9 mouse cellular contexts compared by ENCODE assay signal in genomic region chr9:103174771-103175519, GRCm38 (mm10). TPM values are rescaled to one million over a fixed set of nuclear protein-coding genes. Genes with fewer than 3 reads are reported as not detected.
DNase-seq lines count a peak whose midpoint lies in the region; ATAC-seq and TF ChIP-seq lines count a peak whose summit lies in the region.
"Had no signal": no experiment of that assay in that cellular context is flagged by ENCODE, and none has a peak within 500 bp of the region (broad histone marks: within the 10 kb centered on the region; RNA-seq: fewer than 3 reads in every experiment).

No protein-coding gene starts in this region.

- H3K4me3 ChIP-seq in kidney, adult 2 months (ENCODE audit: insufficient read depth, low read depth, low read length): no peak overlapping the region
- H3K4me3 ChIP-seq: myocyte had no signal

- TF ChIP-seq POLR2A in kidney, adult 2 months (IDR thresholded peaks at IDR 0.05; ENCODE audit: low read depth, low read length): no peak

- H3K27me3 ChIP-seq in kidney, adult 2 months (replicated peaks; ENCODE audit: control insufficient read depth, insufficient read depth, low read length): no peaks in the 10 kb centered on the region

- H3K27ac ChIP-seq in kidney, adult 2 months (ENCODE audit: insufficient read depth, low read depth, low read length): no peak overlapping the region

- peak; percentile 27 to 76 for DNase-seq in adrenal gland, adult (ENCODE audit: inconsistent age in 2 of 2, low spot score in 1 of 2)
- no peak for DNase-seq in adrenal gland, adult 18-20 months (ENCODE audit: low spot score in 2 of 2)
- DNase-seq in ovary, postnatal 14 days (ENCODE audit: low spot score): peak; percentile 5
- DNase-seq in ovary, postnatal 36 days (ENCODE audit: low spot score): no peak
- DNase-seq in kidney, adult 2 months: peak; percentile 41
- no peak for DNase-seq in right cerebral cortex, postnatal 36 days (ENCODE audit: low spot score in 2 of 2)
- no peak for DNase-seq in layer of hippocampus, adult 11-12 months (ENCODE audit: low spot score)

- no peaks in the 10 kb centered on the region for H3K36me3 ChIP-seq in kidney, adult 2 months (ENCODE audit: control insufficient read depth, insufficient read depth, low read length)

- peak; percentile 72 for ATAC-seq in megakaryocyte, adult 5-6 weeks (ENCODE audit: poor library complexity, severe bottlenecking)

- H3K4me1 ChIP-seq in kidney, adult 2 months (ENCODE audit: control insufficient read depth, insufficient read depth, low read length): no peaks in the 10 kb centered on the region

- 46% methylated on average over 6 of the region's 6 CpGs for WGBS in kidney, adult 2 months

- TF ChIP-seq CTCF in kidney, adult 2 months (conservative IDR thresholded peaks at IDR 0.05; ENCODE audit: insufficient read depth, insufficient read length, low read depth, low read length): peak; percentile 86

RNA-seq across cellular contexts. Expression of gene Srprb, which starts 27.0 kb away (rescaled TPM):
- total RNA-seq in adrenal gland, adult 18-20 months (2021): 10 to 100 TPM; 34.3 to 50.9 TPM
- polyA plus RNA-seq in kidney, adult 2 months (2012; rRNA removed): 35.4 and 44.4 TPM in 2 replicates
- 10.8 and 12.1 TPM in 2 replicates for total RNA-seq in megakaryocyte, adult 5-6 weeks (2015)
- total RNA-seq in megakaryocyte, adult 5-6 weeks (2017): 10.8 and 13.2 TPM in 2 replicates

RNA-seq across cellular contexts. Expression of gene Gm20425, which starts 55.2 kb away (rescaled TPM):
- total RNA-seq in adrenal gland, adult 18-20 months (2021): 10 to 100 TPM; 17.9 to 18.4 TPM
- polyA plus RNA-seq in kidney, adult 2 months (2012; rRNA removed): not detected in 2 replicates
- not detected in 2 replicates for total RNA-seq in megakaryocyte, adult 5-6 weeks (2015)
- 0.55 TPM in 1 of 2 replicates, not detected in the other for total RNA-seq in megakaryocyte, adult 5-6 weeks (2017)
- polyA plus RNA-seq: myocyte had no signal

RNA-seq across cellular contexts. Expression of gene Trf, which starts 55.3 kb away (rescaled TPM):
- total RNA-seq in adrenal gland, adult 18-20 months (2021): 100 to 1,000 TPM; 175 to 264 TPM
- polyA plus RNA-seq in kidney, adult 2 months (2012; rRNA removed): 147 TPM in 2 replicates
- total RNA-seq in megakaryocyte, adult 5-6 weeks (2015): 234 and 247 TPM in 2 replicates
- total RNA-seq in megakaryocyte, adult 5-6 weeks (2017): 92.2 and 130 TPM in 2 replicates
- polyA plus RNA-seq: myocyte had no signal

Comparison
In these comparisons a context has a peak if more than half of its experiments do, and no peak if none do; other contexts are left out.
1. DNase-seq: peak in adrenal gland, adult (2 of 2), ovary, postnatal 14 days (single experiment) and kidney, adult 2 months (single experiment); none in adrenal gland, adult 18-20 months (0 of 2), ovary, postnatal 36 days (single experiment), right cerebral cortex, postnatal 36 days (0 of 2) and layer of hippocampus, adult 11-12 months (single experiment).
2. RNA of gene Gm20425, which starts 55.2 kb away (total RNA-seq): 17.9 to 18.4 TPM in adrenal gland, adult 18-20 months; 0.55 TPM in megakaryocyte, adult 5-6 weeks; every median in the first group is over 10 times any median in the second.